Mouse (Mus musculus): ENCODE data around the gene Fam219a. TPM values are rescaled to one million over a fixed set of nuclear protein-coding genes. Genes with fewer than 3 reads are reported as not detected.

The Fam219a gene
- polyA plus RNA-seq, 1 experiment from 2014 or later: 2.0 TPM

DNA sequence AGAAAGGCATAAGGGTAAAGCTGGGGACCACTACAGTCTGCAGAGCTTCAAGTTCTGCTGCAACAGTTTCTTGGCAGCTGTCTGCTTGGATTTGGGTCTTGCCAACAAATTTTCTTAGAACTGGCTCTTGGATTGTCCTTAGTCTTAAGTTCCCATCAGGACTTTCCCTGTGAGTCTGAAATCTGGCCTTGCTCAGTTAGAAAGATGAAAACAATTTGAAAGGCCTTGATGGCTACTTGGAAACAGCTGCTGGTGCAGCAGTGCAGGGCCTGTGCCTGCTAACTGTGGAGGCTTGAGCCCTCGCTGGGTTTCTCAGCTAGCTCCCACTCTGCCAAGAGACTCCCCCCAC lies 89.9 kb downstream of the Fam219a start:
- H3K27me3 ChIP-seq (replicated peaks; ENCODE audit: low read depth, poor library complexity, severe bottlenecking): no peaks in the 10 kb centered on the region
- H3K4me1 ChIP-seq: peaks cover 16% of the 10 kb centered on the region
- H3K9me3 ChIP-seq: no peaks in the 10 kb centered on the region
- H3K27ac ChIP-seq (replicated peaks): no peak overlapping the region
- no peak overlapping the region for H3K4me3 ChIP-seq
- WGBS: 65% methylated on average over 1 of the region's 1 CpGs
- DNase-seq (ENCODE audit: low spot score): no peak
- H3K36me3 ChIP-seq (replicated peaks): peaks cover 38% of the 10 kb centered on the region

DNA sequence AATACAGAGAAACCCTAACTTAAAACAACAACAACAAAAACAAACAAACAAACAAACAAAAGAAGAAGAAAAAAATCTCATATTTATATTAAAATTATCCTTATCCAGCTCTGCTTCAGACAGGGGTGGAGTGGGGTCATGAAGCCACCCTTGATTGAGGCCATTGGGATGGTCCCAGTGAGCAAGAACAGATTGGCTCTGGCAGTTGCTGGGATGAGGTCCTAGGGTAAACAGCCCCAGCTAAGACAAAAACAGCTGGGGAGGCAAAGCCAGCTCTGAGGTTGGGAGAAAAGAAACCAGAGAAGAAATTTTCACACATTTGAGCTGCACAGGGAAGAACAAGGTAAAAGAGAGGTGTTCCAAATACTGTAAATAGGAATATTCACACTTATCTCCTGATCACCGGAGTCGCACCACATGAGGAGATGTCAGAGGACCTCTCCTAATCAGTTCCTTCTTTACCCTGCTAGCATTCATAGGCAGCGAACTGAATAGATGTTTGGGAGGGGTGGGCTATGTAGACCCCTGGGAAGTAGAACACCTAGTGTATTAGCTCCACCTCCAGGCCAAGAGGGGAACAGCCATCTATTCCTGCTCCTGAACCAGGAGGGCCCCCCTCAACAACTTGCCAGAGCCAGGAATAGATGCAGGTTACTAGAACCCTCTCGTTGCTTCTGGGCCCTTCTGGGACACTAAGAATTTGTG lies 90.4 kb downstream of the Fam219a start:
- 64% methylated on average over 4 of the region's 4 CpGs for WGBS
- H3K27me3 ChIP-seq (replicated peaks; ENCODE audit: low read depth, poor library complexity, severe bottlenecking): no peaks in the 10 kb centered on the region
- peaks cover 38% of the 10 kb centered on the region for H3K36me3 ChIP-seq (replicated peaks)
- no peak overlapping the region for H3K27ac ChIP-seq (replicated peaks)
- H3K4me3 ChIP-seq: no peak overlapping the region
- H3K9me3 ChIP-seq: no peaks in the 10 kb centered on the region
- no peak for DNase-seq (ENCODE audit: low spot score)
- H3K4me1 ChIP-seq: peaks cover 16% of the 10 kb centered on the region

DNA sequence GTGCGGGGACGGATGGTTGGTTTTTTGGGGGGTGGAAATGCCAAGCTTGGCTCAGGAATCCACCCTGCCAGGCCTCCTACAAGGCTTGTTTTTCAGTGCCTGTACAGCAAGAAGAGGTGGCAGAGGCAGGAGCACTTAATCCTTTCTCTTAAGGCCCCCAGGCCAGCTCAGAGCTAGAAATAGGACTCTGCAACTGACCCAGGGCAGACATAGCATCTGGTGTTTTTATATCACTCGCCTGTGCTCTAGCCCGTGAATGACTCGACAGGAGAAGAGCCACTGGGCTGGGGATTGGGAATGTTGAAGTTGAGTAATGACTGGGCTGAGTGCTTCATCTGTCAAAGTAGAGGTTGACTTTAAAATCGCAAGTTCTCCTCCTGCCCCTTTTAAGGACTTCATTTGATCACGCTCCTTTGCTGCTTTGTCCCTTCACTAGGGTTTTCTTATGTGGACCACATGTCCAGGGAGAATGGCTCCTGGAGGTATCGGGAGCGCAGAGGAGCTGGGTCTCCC lies 91.6 kb downstream of the Fam219a start:
- no peak for DNase-seq (ENCODE audit: low spot score)
- peaks cover 38% of the 10 kb centered on the region for H3K36me3 ChIP-seq (replicated peaks)
- H3K9me3 ChIP-seq: no peaks in the 10 kb centered on the region
- no peak overlapping the region for H3K27ac ChIP-seq (replicated peaks)
- H3K4me3 ChIP-seq: no peak overlapping the region
- 92% methylated on average over 9 of the region's 9 CpGs for WGBS
- H3K27me3 ChIP-seq (replicated peaks; ENCODE audit: low read depth, poor library complexity, severe bottlenecking): no peaks in the 10 kb centered on the region
- H3K4me1 ChIP-seq: peaks cover 16% of the 10 kb centered on the region

DNA sequence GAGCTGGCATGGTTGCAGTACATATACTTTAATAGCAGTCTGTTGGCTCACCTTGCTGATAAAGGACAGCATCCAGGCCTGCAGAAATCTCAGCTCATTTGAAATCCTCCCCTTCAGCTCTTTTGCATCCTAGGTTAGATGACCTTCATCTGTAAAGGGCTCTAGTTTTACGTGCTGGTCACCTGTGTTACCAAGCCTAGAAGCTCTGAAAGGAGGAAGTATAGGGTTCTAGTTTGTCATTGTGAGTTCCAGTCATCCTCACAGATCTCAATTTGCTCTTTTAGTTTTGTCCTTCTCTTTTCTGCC lies 98.0 kb downstream of the Fam219a start:
- H3K27me3 ChIP-seq (replicated peaks; ENCODE audit: low read depth, poor library complexity, severe bottlenecking): no peaks in the 10 kb centered on the region
- 0 out of 2 replicates have a peak, but pooled peaks cover 2% of the 10 kb centered on the region for H3K9me3 ChIP-seq
- no peak overlapping the region for H3K27ac ChIP-seq (replicated peaks)
- H3K4me1 ChIP-seq: peaks cover 27% of the 10 kb centered on the region
- peaks cover 4% of the 10 kb centered on the region; the same call in 1 of the 2 replicates for H3K36me3 ChIP-seq (replicated peaks)
- DNase-seq (ENCODE audit: low spot score): no peak
- WGBS: 89% methylated on average over 1 of the region's 1 CpGs
- no peak overlapping the region for H3K4me3 ChIP-seq

DNA sequence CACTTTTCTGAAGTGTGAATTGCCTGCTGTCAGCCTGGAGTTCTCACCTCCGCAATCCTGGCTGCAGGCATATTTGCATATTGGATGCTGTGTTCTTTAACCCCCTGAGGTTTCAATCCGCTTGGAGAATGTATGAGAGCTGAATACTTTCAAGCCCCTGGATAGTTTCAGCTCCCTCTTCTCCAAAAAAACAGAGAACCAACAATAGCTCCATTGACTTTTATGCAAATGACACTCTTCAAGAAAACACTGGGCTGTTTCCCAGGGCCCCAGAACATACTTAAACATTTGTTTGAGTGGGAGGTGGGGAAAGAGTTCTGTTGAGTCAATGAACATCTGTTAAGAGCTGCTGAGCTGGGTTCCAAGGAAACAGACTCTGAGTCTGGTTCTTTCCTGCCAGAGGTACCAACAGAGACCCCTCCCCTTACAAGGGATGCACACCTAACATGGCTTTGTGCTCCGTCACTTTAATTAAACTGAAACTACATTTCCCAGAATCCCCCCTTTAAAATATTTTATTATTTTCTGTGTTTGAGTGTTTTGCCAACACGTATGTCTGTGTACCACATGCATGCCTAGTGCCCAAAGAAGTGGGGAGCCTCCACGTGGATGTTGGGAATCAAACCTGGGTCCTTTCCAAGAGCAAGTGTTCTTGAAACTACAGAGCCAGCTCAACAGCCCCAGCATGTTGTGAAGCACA lies 98.5 kb downstream of the Fam219a start:
- H3K9me3 ChIP-seq: 0 out of 2 replicates have a peak, but pooled peaks cover 2% of the 10 kb centered on the region
- no peak for DNase-seq (ENCODE audit: low spot score)
- no peak overlapping the region for H3K27ac ChIP-seq (replicated peaks)
- H3K36me3 ChIP-seq (replicated peaks): peaks cover 4% of the 10 kb centered on the region; the same call in 1 of the 2 replicates
- no peak overlapping the region for H3K4me3 ChIP-seq
- H3K4me1 ChIP-seq: peaks cover 29% of the 10 kb centered on the region
- 38% methylated on average over 5 of the region's 5 CpGs for WGBS
- H3K27me3 ChIP-seq (replicated peaks; ENCODE audit: low read depth, poor library complexity, severe bottlenecking): no peaks in the 10 kb centered on the region

DNA sequence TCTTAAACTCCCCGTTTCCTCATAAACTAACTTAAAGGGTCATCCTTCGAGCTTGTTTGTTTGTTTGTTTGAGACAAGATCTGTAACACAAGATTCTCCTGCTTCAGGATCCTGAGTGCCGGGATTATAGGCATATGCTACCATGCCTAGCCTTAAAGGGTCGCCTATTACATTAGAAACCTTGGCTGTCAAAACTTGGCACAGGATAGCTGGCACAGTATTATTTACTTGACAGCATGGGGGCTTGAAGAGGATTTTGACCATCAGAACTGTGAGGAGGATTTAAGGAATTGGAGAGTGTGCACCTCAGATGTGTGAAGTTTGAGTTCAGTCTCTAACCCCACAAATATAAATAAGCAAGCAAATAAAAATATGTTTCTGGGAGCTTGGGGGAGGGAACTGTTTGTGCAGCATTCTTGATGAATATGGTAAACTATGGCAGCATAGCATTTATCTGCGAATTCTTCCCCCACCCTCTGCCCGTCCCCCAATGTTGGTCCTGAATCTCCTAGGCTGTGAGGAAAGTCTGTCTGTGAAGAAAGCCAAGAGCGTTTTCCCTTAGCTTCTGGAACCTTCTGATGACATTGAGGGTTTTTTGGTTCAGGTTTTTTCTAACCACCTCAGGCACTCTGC lies 99.2 kb downstream of the Fam219a start:
- H3K36me3 ChIP-seq (replicated peaks): peaks cover 4% of the 10 kb centered on the region; the same call in 1 of the 2 replicates
- H3K4me3 ChIP-seq: no peak overlapping the region
- no peak overlapping the region for H3K27ac ChIP-seq (replicated peaks)
- 58% methylated on average over 7 of the region's 7 CpGs for WGBS
- peaks cover 35% of the 10 kb centered on the region for H3K4me1 ChIP-seq
- no peak for DNase-seq (ENCODE audit: low spot score)
- no peaks in the 10 kb centered on the region for H3K27me3 ChIP-seq (replicated peaks; ENCODE audit: low read depth, poor library complexity, severe bottlenecking)
- H3K9me3 ChIP-seq: 0 out of 2 replicates have a peak, but pooled peaks cover 2% of the 10 kb centered on the region

DNA sequence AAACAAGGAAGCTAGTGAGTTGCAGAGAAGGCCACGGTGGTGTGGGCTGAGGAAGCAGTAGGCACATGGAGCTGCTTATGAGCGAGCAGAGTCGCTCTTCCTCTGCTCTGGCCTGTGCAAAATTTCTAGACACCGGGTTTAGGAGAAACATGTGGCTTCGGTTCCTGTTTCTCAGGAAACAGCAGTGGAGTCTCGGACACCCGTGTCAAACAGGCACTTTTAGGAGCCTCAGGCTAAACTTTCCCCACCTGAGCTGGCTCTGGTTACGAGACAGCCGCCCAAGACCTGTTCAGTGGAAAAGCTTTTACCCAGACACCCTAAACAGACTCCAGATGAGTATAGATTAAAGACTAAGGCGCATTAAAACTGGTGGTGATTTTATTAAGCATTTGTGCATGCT lies 100.1 kb downstream of the Fam219a start:
- no peaks in the 10 kb centered on the region for H3K27me3 ChIP-seq (replicated peaks; ENCODE audit: low read depth, poor library complexity, severe bottlenecking)
- peaks cover 4% of the 10 kb centered on the region; the same call in 1 of the 2 replicates for H3K36me3 ChIP-seq (replicated peaks)
- peak; percentile 43 for DNase-seq (ENCODE audit: low spot score)
- H3K27ac ChIP-seq (replicated peaks): no peak overlapping the region; the same call in 1 of the 2 replicates
- 0 out of 2 replicates have a peak, but pooled peaks cover 2% of the 10 kb centered on the region for H3K9me3 ChIP-seq
- 62% methylated on average over 10 of the region's 10 CpGs for WGBS
- H3K4me3 ChIP-seq: no peak overlapping the region
- H3K4me1 ChIP-seq: peaks cover 35% of the 10 kb centered on the region

DNA sequence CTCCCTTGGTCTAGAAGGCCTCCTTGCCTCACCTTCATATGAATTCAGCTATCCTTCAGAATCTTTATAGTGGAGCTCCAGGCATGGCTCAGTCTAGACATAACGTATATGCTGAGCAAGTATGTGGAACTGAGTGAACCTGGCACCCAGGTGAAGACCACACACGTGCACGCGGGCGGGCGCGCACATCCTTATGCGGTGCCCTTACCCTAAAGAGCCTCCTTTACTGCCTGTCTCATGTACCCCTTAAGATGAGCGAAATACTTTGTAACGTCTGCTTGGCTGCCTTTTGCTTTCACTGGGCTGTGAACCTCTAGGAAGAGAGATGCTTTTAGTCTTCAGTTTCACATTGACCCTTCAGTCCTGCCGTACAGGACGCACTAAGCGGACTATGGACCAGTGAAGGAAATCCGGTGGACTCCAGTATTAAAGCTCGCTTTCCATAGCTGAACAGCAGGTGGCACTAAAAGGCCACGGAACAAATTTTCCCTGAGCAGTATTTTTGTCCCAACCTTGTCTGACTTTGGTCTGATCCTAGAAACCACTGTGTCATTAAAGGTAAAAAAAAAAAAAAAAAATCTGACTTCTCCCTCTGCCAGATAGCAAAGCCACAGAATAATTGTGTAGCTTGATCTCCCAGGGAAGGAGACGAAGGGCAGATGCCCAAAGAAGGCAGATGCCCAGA lies 100.8 kb downstream of the Fam219a start:
- peak; percentile 60 for DNase-seq (ENCODE audit: low spot score)
- Histone ChIP-seq H3K4me3 (no peak overlapping the region), H3K4me1 (peaks cover 40% of the 10 kb centered on the region), H3K9me3 (0 out of 2 replicates have a peak, but pooled peaks cover 2% of the 10 kb centered on the region), H3K27ac (replicated peaks) (no peak overlapping the region; the same call in 1 of the 2 replicates), H3K27me3 (replicated peaks; ENCODE audit: low read depth, poor library complexity, severe bottlenecking) (no peaks in the 10 kb centered on the region), H3K36me3 (replicated peaks) (peaks cover 4% of the 10 kb centered on the region; the same call in 1 of the 2 replicates)
- WGBS: 61% methylated on average over 17 of the region's 17 CpGs

Other genes with a start within 250 kb of the Fam219a start
- 61.4 and 65.4 TPM in 2 replicates for gene Ubap1, start 220.5 kb downstream of the Fam219a start, polyA plus RNA-seq (2016; fragmentation: Nextera tagmentation; extraction: Ambion mirVana)
- 13.7 and 15.1 TPM in 2 replicates for gene Kif24, start 104.7 kb downstream of the Fam219a start, polyA plus RNA-seq (2016; fragmentation: Nextera tagmentation; extraction: Ambion mirVana)
- 55.4 and 61.4 TPM in 2 replicates for gene Nudt2, start 104.4 kb downstream of the Fam219a start, polyA plus RNA-seq (2016; fragmentation: Nextera tagmentation; extraction: Ambion mirVana)
- gene AI464131, start 66.5 kb downstream of the Fam219a start, polyA plus RNA-seq (2016; fragmentation: Nextera tagmentation; extraction: Ambion mirVana): 5.7 and 8.9 TPM in 2 replicates
- 5.3 and 6.1 TPM in 2 replicates for gene 1110017D15Rik, start 52.2 kb downstream of the Fam219a start, polyA plus RNA-seq (2016; fragmentation: Nextera tagmentation; extraction: Ambion mirVana)
- 1.3 and 1.8 TPM in 2 replicates for gene Dnaic1, start 237 bp upstream of the Fam219a start, polyA plus RNA-seq (2016; fragmentation: Nextera tagmentation; extraction: Ambion mirVana)
- 19.3 and 19.8 TPM in 2 replicates for gene Enho, start 70.8 kb upstream of the Fam219a start, polyA plus RNA-seq (2016; fragmentation: Nextera tagmentation; extraction: Ambion mirVana)
- gene Cntfr, start 127.6 kb upstream of the Fam219a start, polyA plus RNA-seq (2016; fragmentation: Nextera tagmentation; extraction: Ambion mirVana): 8.6 and 11.1 TPM in 2 replicates
- gene Il11ra1, start 130.5 kb upstream of the Fam219a start, polyA plus RNA-seq (2016; fragmentation: Nextera tagmentation; extraction: Ambion mirVana): 146 and 188 TPM in 2 replicates
- 91.2 and 91.9 TPM in 2 replicates for gene Rpp25l, start 144.0 kb upstream of the Fam219a start, polyA plus RNA-seq (2016; fragmentation: Nextera tagmentation; extraction: Ambion mirVana)
- gene Dctn3, start 153.6 kb upstream of the Fam219a start, polyA plus RNA-seq (2016; fragmentation: Nextera tagmentation; extraction: Ambion mirVana): 133 and 140 TPM in 2 replicates
- 0.50 and 0.86 TPM in 2 replicates for gene Arid3c, start 161.6 kb upstream of the Fam219a start, polyA plus RNA-seq (2016; fragmentation: Nextera tagmentation; extraction: Ambion mirVana)
- 31.2 and 34.3 TPM in 2 replicates for gene Galt, start 185.7 kb upstream of the Fam219a start, polyA plus RNA-seq (2016; fragmentation: Nextera tagmentation; extraction: Ambion mirVana)
- 87.6 and 91.5 TPM in 2 replicates for gene Sigmar1, start 186.6 kb upstream of the Fam219a start, polyA plus RNA-seq (2016; fragmentation: Nextera tagmentation; extraction: Ambion mirVana)
- gene Ccl27a, start 204.7 kb upstream of the Fam219a start, polyA plus RNA-seq (2016; fragmentation: Nextera tagmentation; extraction: Ambion mirVana): 41.4 and 43.2 TPM in 2 replicates